Mouse (Mus musculus): ENCODE data around the gene Pitpnm1.
"Not testable (repeated sequence)": the region's sequence is repeated elsewhere in the genome, so short reads cannot be mapped to it uniquely, and the experiment has no call there.

Gene Pitpnm1

GRCm38 (mm10) chr19:4099837-4100717, at the start of gene Pitpnm1:
TSS of gene Pitpnm1 (plus strand) at chr19:4099998.
- peak; percentile 71 for DNase-seq

- DNase-seq: no peak
Observed at GRCm38 (mm10) chr19:4051016-4051415, 48.8 kb upstream of the Pitpnm1 start.

GRCm38 (mm10) chr19:4051741-4052515, 47.9 kb upstream of the Pitpnm1 start:
- peak; percentile 57 for DNase-seq

GRCm38 (mm10) chr19:4052516-4053030, 47.2 kb upstream of the Pitpnm1 start:
- DNase-seq: no peak

- no peak for DNase-seq
Observed at GRCm38 (mm10) chr19:4054613-4055012, 45.2 kb upstream of the Pitpnm1 start.

- peak; percentile 65 for DNase-seq
Observed at GRCm38 (mm10) chr19:4055216-4055946, 44.4 kb upstream of the Pitpnm1 start.

GRCm38 (mm10) chr19:4055947-4056693, 43.7 kb upstream of the Pitpnm1 start:
- no peak for DNase-seq

- DNase-seq: no peak
Observed at GRCm38 (mm10) chr19:4056727-4057126, 43.1 kb upstream of the Pitpnm1 start.

GRCm38 (mm10) chr19:4057389-4057788, 42.4 kb upstream of the Pitpnm1 start:
- DNase-seq: no peak

- DNase-seq: no peak
Observed at GRCm38 (mm10) chr19:4057962-4058361, 41.8 kb upstream of the Pitpnm1 start.

GRCm38 (mm10) chr19:4058581-4058980, 41.2 kb upstream of the Pitpnm1 start:
- no peak for DNase-seq

GRCm38 (mm10) chr19:4059069-4059740, 40.6 kb upstream of the Pitpnm1 start, which contains the start of gene Gstp3:
TSS of gene Gstp3 (minus strand) at chr19:4059569.
- no peak for DNase-seq

GRCm38 (mm10) chr19:4060044-4060898, 39.5 kb upstream of the Pitpnm1 start:
- not testable (repeated sequence) for DNase-seq

- DNase-seq: no peak
Observed at GRCm38 (mm10) chr19:4060899-4061465, 38.8 kb upstream of the Pitpnm1 start.

- DNase-seq: not testable (repeated sequence)
Observed at GRCm38 (mm10) chr19:4063357-4063756, 36.4 kb upstream of the Pitpnm1 start.

- not testable (repeated sequence) for DNase-seq
Observed at GRCm38 (mm10) chr19:4064501-4064900, 35.3 kb upstream of the Pitpnm1 start.

- DNase-seq: no peak
Observed at GRCm38 (mm10) chr19:4066280-4066679, 33.5 kb upstream of the Pitpnm1 start.

GRCm38 (mm10) chr19:4066877-4067276, 32.9 kb upstream of the Pitpnm1 start:
- no peak for DNase-seq

GRCm38 (mm10) chr19:4068242-4068641, 31.6 kb upstream of the Pitpnm1 start:
- not testable (repeated sequence) for DNase-seq
